Mouse (Mus musculus) MEL (cell line): ENCODE measurements at regions not wholly inside any gene's neighbourhood (a gene's known extent, or its start where the extent isn't known, plus 50 kb on each side); places are given as distances from the start of the nearest gene placed in this dataset.

Experiments used
- DNase-seq: peaks from one replicate; pipeline ENCODE4 v3.0.0; 2011; ENCODE audit warnings: low read depth, low spot score
- H3K27ac ChIP-seq: 2 replicates; pipeline ENCODE4 v1.5.1; 2012; ENCODE audit warnings: low read depth, mild to moderate bottlenecking, control low read depth, low read length, moderate library complexity; ENCODE audit not compliant: control insufficient read depth
- H3K27me3 ChIP-seq, 2 experiments: fragments of 150-350 bp in 1 of 2; sonication (generic) in 1 of 2; 2 replicates each; pipeline ENCODE4 v1.6.1; 2012; ENCODE audit warnings: low read length in 2 of 2, mild to moderate bottlenecking in 2 of 2, improper control_type of control experiment in 1 of 2, moderate library complexity in 1 of 2; ENCODE audit not compliant: insufficient read depth in 2 of 2, control insufficient read depth in 1 of 2
- H3K36me3 ChIP-seq, 2 experiments: 2 replicates each; pipeline ENCODE4 v1.6.1; 2012 to 2014; ENCODE audit warnings: low read length in 2 of 2, improper control_type of control experiment in 1 of 2, inconsistent platforms in 1 of 2, mild to moderate bottlenecking in 1 of 2; ENCODE audit not compliant: insufficient read depth in 2 of 2, control insufficient read depth in 1 of 2
- H3K4me1 ChIP-seq, 2 experiments: fragments of 150-350 bp in 1 of 2; sonication (generic) in 1 of 2; 2 replicates each; pipeline ENCODE4 v1.6.1; 2012; ENCODE audit warnings: low read length in 2 of 2, improper control_type of control experiment in 1 of 2, mild to moderate bottlenecking in 1 of 2; ENCODE audit not compliant: insufficient read depth in 2 of 2, control insufficient read depth in 1 of 2
- H3K4me3 ChIP-seq, 2 experiments: fragments of 150-350 bp in 1 of 2; sonication (generic) in 1 of 2; 2 replicates each; pipeline ENCODE4 v1.5.1; 2012; ENCODE audit warnings: low read depth in 2 of 2, low read length in 2 of 2, mild to moderate bottlenecking in 2 of 2, moderate library complexity in 2 of 2, control low read depth in 1 of 2, improper control_type of control experiment in 1 of 2; ENCODE audit not compliant: control insufficient read depth in 1 of 2, insufficient read depth in 1 of 2
- H3K79me2 ChIP-seq: 2 replicates; pipeline ENCODE4 v1.6.1; 2012; ENCODE audit warnings: mild to moderate bottlenecking, low read length, moderate library complexity; ENCODE audit not compliant: control insufficient read depth, poor library complexity, insufficient read depth
- H3K9ac ChIP-seq: 2 replicates; pipeline ENCODE4 v1.6.1; 2012; ENCODE audit warnings: low read depth, mild to moderate bottlenecking, control low read depth, low read length, moderate library complexity; ENCODE audit not compliant: control insufficient read depth, poor library complexity, severe bottlenecking
- H3K9me3 ChIP-seq: fragments of 150-350 bp; sonication (generic); replicated peaks from 2 replicates; pipeline ENCODE4 v1.6.1; 2012; ENCODE audit warnings: mild to moderate bottlenecking, low read length, improper control_type of control experiment, moderate library complexity; ENCODE audit not compliant: insufficient read depth
- BHLHE40 ChIP-seq: IDR thresholded peaks from 2 replicates; pipeline ENCODE4 v1.6.1; 2012; ENCODE audit warnings: low read depth, mild to moderate bottlenecking, inconsistent platforms, low read length, improper control_type of control experiment, borderline replicate concordance
- CHD2 ChIP-seq: IDR thresholded peaks from 2 replicates; pipeline ENCODE4 v1.6.1; 2011; ENCODE audit warnings: low read length, improper control_type of control experiment
- CTCF ChIP-seq, 3 experiments: IDR thresholded peaks in 2 of 3; conservative IDR thresholded peaks in 1 of 3; 2 replicates each; pipeline ENCODE4 v1.5.1; 2011 to 2012; ENCODE audit warnings: low read length in 3 of 3, low read depth in 2 of 3, mild to moderate bottlenecking in 2 of 3, improper control_type of control experiment in 1 of 3, inconsistent platforms in 1 of 3, mixed read lengths in 1 of 3, moderate library complexity in 1 of 3; ENCODE audit not compliant: control insufficient read depth in 1 of 3, insufficient read depth in 1 of 3, poor library complexity in 1 of 3, severe bottlenecking in 1 of 3
- ETS1 ChIP-seq: IDR thresholded peaks from 2 replicates; pipeline ENCODE4 v1.6.1; 2012; ENCODE audit warnings: low read depth, mild to moderate bottlenecking, inconsistent platforms, low read length, improper control_type of control experiment, moderate library complexity
- KAT2A ChIP-seq: conservative IDR thresholded peaks from 2 replicates; pipeline ENCODE4 v1.6.1; 2012; ENCODE audit warnings: low read depth, low read length, improper control_type of control experiment, inconsistent platforms
- MAZ ChIP-seq: IDR thresholded peaks from 2 replicates; pipeline ENCODE4 v1.6.1; 2012; ENCODE audit warnings: low read depth, mild to moderate bottlenecking, inconsistent platforms, low read length, improper control_type of control experiment
- MXI1 ChIP-seq: IDR thresholded peaks from 2 replicates; pipeline ENCODE4 v1.6.1; 2011; ENCODE audit warnings: mild to moderate bottlenecking, low read depth, low read length, improper control_type of control experiment
- MYC ChIP-seq: IDR thresholded peaks from 2 replicates; pipeline ENCODE4 v1.6.1; 2011; ENCODE audit warnings: low read depth, mild to moderate bottlenecking, low read length, improper control_type of control experiment, moderate library complexity
- NRF1 ChIP-seq: IDR thresholded peaks from 2 replicates; pipeline ENCODE4 v1.6.1; 2014; ENCODE audit warnings: low read depth, mild to moderate bottlenecking, inconsistent platforms, low read length, improper control_type of control experiment, moderate library complexity; ENCODE audit not compliant: poor library complexity, insufficient read depth, severe bottlenecking
- POLR2AphosphoS5 ChIP-seq: IDR thresholded peaks from 2 replicates; pipeline ENCODE4 v1.6.1; 2012; ENCODE audit warnings: low read depth, borderline replicate concordance, mild to moderate bottlenecking, inconsistent platforms, low read length, moderate library complexity, mixed read lengths
- RCOR1 ChIP-seq: IDR thresholded peaks from 2 replicates; pipeline ENCODE4 v1.6.1; 2012; ENCODE audit warnings: low read depth, mild to moderate bottlenecking, inconsistent platforms, low read length, improper control_type of control experiment
- SMC3 ChIP-seq: IDR thresholded peaks from 2 replicates; pipeline ENCODE4 v1.6.1; 2011; ENCODE audit warnings: low read depth, low read length, improper control_type of control experiment
- TBP ChIP-seq: IDR thresholded peaks from 2 replicates; pipeline ENCODE4 v1.8.0; 2011; ENCODE audit warnings: low read depth, low read length, improper control_type of control experiment
- TCF12 ChIP-seq: IDR thresholded peaks from 2 replicates; pipeline ENCODE4 v1.6.1; 2014; ENCODE audit warnings: low read depth, mild to moderate bottlenecking, inconsistent platforms, low read length, improper control_type of control experiment, moderate library complexity
- UBTF ChIP-seq: IDR thresholded peaks from 2 replicates; pipeline ENCODE4 v1.6.1; 2012; ENCODE audit warnings: low read depth, mild to moderate bottlenecking, inconsistent platforms, low read length, improper control_type of control experiment, moderate library complexity, borderline replicate concordance; ENCODE audit not compliant: insufficient read depth
- USF2 ChIP-seq, 2 experiments: IDR thresholded peaks; 2 replicates each; pipeline ENCODE4 v1.6.1; 2011 to 2012; ENCODE audit warnings: improper control_type of control experiment in 2 of 2, low read length in 2 of 2, borderline replicate concordance in 1 of 2, inconsistent platforms in 1 of 2, low read depth in 1 of 2, mild to moderate bottlenecking in 1 of 2; ENCODE audit not compliant: insufficient read depth in 1 of 2
- ZKSCAN1 ChIP-seq: IDR thresholded peaks from 2 replicates; pipeline ENCODE4 v1.6.1; 2012; ENCODE audit warnings: low read depth, mild to moderate bottlenecking, inconsistent platforms, low read length, improper control_type of control experiment, moderate library complexity
- ZMIZ1 ChIP-seq: IDR thresholded peaks from 2 replicates; pipeline ENCODE4 v1.6.1; 2012; ENCODE audit warnings: low read depth, mild to moderate bottlenecking, inconsistent platforms, low read length, improper control_type of control experiment, moderate library complexity
- ZNF384 ChIP-seq: IDR thresholded peaks from 2 replicates; pipeline ENCODE4 v1.6.1; 2012; ENCODE audit warnings: low read depth, mild to moderate bottlenecking, inconsistent platforms, low read length, improper control_type of control experiment

DNA sequence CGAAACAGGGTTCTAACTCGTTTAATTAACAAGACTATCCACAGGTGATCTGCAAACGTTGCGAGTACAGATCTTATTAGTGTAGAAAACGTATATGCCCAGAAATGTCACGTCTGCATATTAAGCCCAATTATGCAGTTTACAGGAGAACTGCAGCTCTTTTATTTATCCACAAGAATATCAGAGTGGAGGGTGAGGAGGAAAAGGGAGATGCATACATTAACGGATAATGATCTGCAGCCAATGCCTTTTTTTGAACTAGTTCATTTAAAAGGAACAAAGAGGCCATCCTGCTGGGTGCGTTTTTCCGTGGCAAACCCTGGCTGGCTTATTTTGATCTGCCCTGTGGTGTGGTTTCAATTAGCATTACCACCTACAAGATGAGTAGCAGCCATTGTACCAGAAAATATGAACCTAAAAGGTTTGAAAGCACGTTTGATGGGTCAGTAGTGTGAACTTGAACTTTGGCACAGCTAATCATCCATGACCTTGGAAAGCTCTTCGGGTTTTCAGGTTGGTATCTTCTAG lies 511.1 kb downstream of the Nyap2 start:
- Histone ChIP-seq H3K36me3 (no peaks in the 10 kb centered on the region), H3K4me1 (no peaks in the 10 kb centered on the region), H3K9ac (no peak overlapping the region), H3K4me3 (no peak overlapping the region), H3K27me3 (no peaks in the 10 kb centered on the region), H3K27ac (no peak overlapping the region), H3K9me3 (no peaks in the 10 kb centered on the region), H3K79me2 (no peaks in the 10 kb centered on the region)
- no peak for DNase-seq
- TF ChIP-seq NRF1 (no peak), POLR2AphosphoS5 (no peak), USF2 (IDR thresholded peaks at IDR 0.05; ENCODE audit: borderline replicate concordance in 1 of 2, insufficient read depth in 1 of 2, low read depth in 1 of 2, low read length in 2 of 2) (no peak), UBTF (no peak), BHLHE40 (no peak), RCOR1 (no peak), KAT2A (no peak), CTCF (IDR thresholded peaks at IDR 0.05 in 2 of 3, conservative IDR thresholded peaks at IDR 0.05 in 1 of 3; ENCODE audit: control insufficient read depth in 1 of 3, insufficient read depth in 1 of 3, low read depth in 2 of 3, low read length in 3 of 3, poor library complexity in 1 of 3, severe bottlenecking in 1 of 3) (no peak), MAZ (no peak), SMC3 (no peak), TCF12 (no peak), MYC (no peak), MXI1 (no peak), ZNF384 (no peak), TBP (no peak)

DNA sequence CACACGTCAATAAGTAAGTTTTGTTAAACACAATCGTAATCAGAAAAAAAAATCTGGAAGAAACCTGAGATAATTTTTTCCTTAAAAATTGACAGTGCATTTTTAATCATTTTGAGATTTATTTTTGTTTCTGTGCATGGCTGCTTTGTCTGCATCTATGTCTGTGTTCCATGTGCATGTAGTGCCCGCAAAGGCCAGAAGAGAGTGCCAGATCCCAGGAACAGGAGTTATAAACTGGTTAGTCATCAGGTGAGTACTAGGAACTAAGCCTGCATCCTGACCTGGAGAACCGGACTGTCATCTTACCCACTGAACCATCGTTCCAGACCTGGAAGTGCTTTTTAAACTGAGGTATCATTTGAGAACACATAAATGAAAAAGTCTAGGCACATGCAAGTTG lies 514.9 kb downstream of the Nyap2 start:
- no peak for TF ChIP-seq ETS1
- TF ChIP-seq CHD2 = no peak
- no peak for TF ChIP-seq KAT2A
- TF ChIP-seq ZMIZ1 = no peak
- no peak for TF ChIP-seq MAZ
- no peak for TF ChIP-seq UBTF
- no peak for TF ChIP-seq ZKSCAN1
- Histone ChIP-seq H3K27ac (no peak overlapping the region), H3K4me1 (no peaks in the 10 kb centered on the region), H3K4me3 (no peak overlapping the region), H3K9ac (no peak overlapping the region), H3K79me2 (no peaks in the 10 kb centered on the region), H3K36me3 (no peaks in the 10 kb centered on the region), H3K27me3 (no peaks in the 10 kb centered on the region), H3K9me3 (no peaks in the 10 kb centered on the region)
- DNase-seq = no peak
